Comparison of ENCODE assay signal across 8 mouse cellular contexts in genomic region chr13:45539205-45539568, GRCm38 (mm10). TPM values are rescaled to one million over a fixed set of nuclear protein-coding genes. Genes with fewer than 3 reads are reported as not detected.
DNase-seq lines count a peak whose midpoint lies in the region; ATAC-seq and TF ChIP-seq lines count a peak whose summit lies in the region.

No protein-coding gene starts in this region.

- peak; percentile 56 to 57 for DNase-seq in B cell, adult 2 months
- peak; percentile 84 for DNase-seq in neural tube, embryonic 11.5 days (ENCODE audit: low spot score)
- peak; percentile 76 for DNase-seq in telencephalon, adult 2 months (ENCODE audit: low read depth, low spot score)

- H3K27ac ChIP-seq in bone marrow macrophage, adult 2 months (ENCODE audit: insufficient read depth, low read depth, low read length): no peak overlapping the region
- H3K27ac ChIP-seq in embryonic facial prominence, embryonic 15.5 days (replicated peaks): peak overlapping the region; percentile 68
- peak overlapping the region; percentile 89 for H3K27ac ChIP-seq in heart, embryonic 12.5 days (ENCODE audit: poor library complexity, severe bottlenecking)
- H3K27ac ChIP-seq in kidney, embryonic 16.5 days (ENCODE audit: low read length): 0 out of 2 replicates have a peak overlapping the region, but pooled peaks have one; percentile 16
- peak overlapping the region; percentile 70 for H3K27ac ChIP-seq in liver, embryonic 12.5 days
- H3K27ac ChIP-seq in neural tube, embryonic 11.5 days (ENCODE audit: low read depth, low read length): no peak overlapping the region

- WGBS in embryonic facial prominence, embryonic 15.5 days: 6% methylated on average over 10 of the region's 10 CpGs
- 13% methylated on average over 10 of the region's 10 CpGs for WGBS in heart, embryonic 12.5 days
- 11% methylated on average over 10 of the region's 10 CpGs for whole genome bisulfite sequencing in kidney, embryonic 16.5 days
- WGBS in liver, embryonic 12.5 days (ENCODE audit: insufficient replicate concordance): 27% methylated on average over 10 of the region's 10 CpGs
- 10% methylated on average over 10 of the region's 10 CpGs for WGBS in neural tube, embryonic 11.5 days

- no peak overlapping the region for H3K4me3 ChIP-seq in bone marrow macrophage, adult 2 months (ENCODE audit: insufficient read depth, low read length)
- peak overlapping the region; percentile 48 for H3K4me3 ChIP-seq in embryonic facial prominence, embryonic 15.5 days (replicated peaks)
- H3K4me3 ChIP-seq in heart, embryonic 12.5 days: peak overlapping the region; percentile 43
- peak overlapping the region; percentile 38 for H3K4me3 ChIP-seq in kidney, embryonic 16.5 days (ENCODE audit: low read length)
- no peak overlapping the region for H3K4me3 ChIP-seq in liver, embryonic 12.5 days
- peak overlapping the region; percentile 22 for H3K4me3 ChIP-seq in neural tube, embryonic 11.5 days (ENCODE audit: low read depth, low read length)

- peak overlapping the region; percentile 74 for H3K4me2 ChIP-seq in embryonic facial prominence, embryonic 15.5 days (replicated peaks)
- H3K4me2 ChIP-seq in heart, embryonic 12.5 days: peak overlapping the region; percentile 77
- H3K4me2 ChIP-seq in kidney, embryonic 16.5 days (replicated peaks; ENCODE audit: low read depth, low read length): peak overlapping the region; percentile 69
- H3K4me2 ChIP-seq in liver, embryonic 12.5 days: peak overlapping the region; percentile 37
- H3K4me2 ChIP-seq in neural tube, embryonic 11.5 days (ENCODE audit: low read depth): peak overlapping the region; percentile 54

- no peaks in the 10 kb centered on the region for H3K27me3 ChIP-seq in embryonic facial prominence, embryonic 15.5 days
- H3K27me3 ChIP-seq in heart, embryonic 12.5 days (replicated peaks): no peaks in the 10 kb centered on the region
- no peaks in the 10 kb centered on the region for H3K27me3 ChIP-seq in kidney, embryonic 16.5 days (ENCODE audit: insufficient read depth, low read length)
- no peaks in the 10 kb centered on the region for H3K27me3 ChIP-seq in liver, embryonic 12.5 days (replicated peaks)
- H3K27me3 ChIP-seq in neural tube, embryonic 11.5 days (ENCODE audit: control insufficient read depth, insufficient read depth, low read length): no peaks in the 10 kb centered on the region

- H3K9ac ChIP-seq in embryonic facial prominence, embryonic 15.5 days: peak overlapping the region; percentile 33; the same call in 1 of the 2 replicates
- peak overlapping the region; percentile 61 for H3K9ac ChIP-seq in heart, embryonic 12.5 days
- peak overlapping the region; percentile 45 for H3K9ac ChIP-seq in kidney, embryonic 16.5 days (replicated peaks; ENCODE audit: low read length)
- H3K9ac ChIP-seq in liver, embryonic 12.5 days: no peak overlapping the region
- H3K9ac ChIP-seq in neural tube, embryonic 11.5 days (ENCODE audit: low read length): peak overlapping the region; percentile 49; the same call in 1 of the 2 replicates

- TF ChIP-seq POLR2A in bone marrow macrophage, adult 2 months (IDR thresholded peaks at IDR 0.05; ENCODE audit: borderline replicate concordance, low read depth, low read length): no peak

- H3K4me1 ChIP-seq in bone marrow macrophage, adult 2 months (ENCODE audit: control insufficient read depth, insufficient read depth, low read length): no peaks in the 10 kb centered on the region
- H3K4me1 ChIP-seq in embryonic facial prominence, embryonic 15.5 days: peaks cover 10% of the 10 kb centered on the region
- H3K4me1 ChIP-seq in heart, embryonic 12.5 days (replicated peaks): peaks cover 53% of the 10 kb centered on the region
- H3K4me1 ChIP-seq in kidney, embryonic 16.5 days (ENCODE audit: insufficient read depth, low read length): peaks cover 9% of the 10 kb centered on the region
- H3K4me1 ChIP-seq in liver, embryonic 12.5 days: peaks cover 75% of the 10 kb centered on the region
- H3K4me1 ChIP-seq in neural tube, embryonic 11.5 days (ENCODE audit: control insufficient read depth, insufficient read depth, low read length): peaks cover 3% of the 10 kb centered on the region; the same call in 1 of the 2 replicates

- peak; percentile 54 for TF ChIP-seq CTCF in bone marrow macrophage, adult 2 months (IDR thresholded peaks at IDR 0.05; ENCODE audit: low read depth, low read length)

- no peaks in the 10 kb centered on the region; the same call in 1 of the 2 replicates for H3K36me3 ChIP-seq in embryonic facial prominence, embryonic 15.5 days
- H3K36me3 ChIP-seq in heart, embryonic 12.5 days: peaks cover 51% of the 10 kb centered on the region
- no peaks in the 10 kb centered on the region; the same call in none of the 2 replicates for H3K36me3 ChIP-seq in kidney, embryonic 16.5 days (ENCODE audit: insufficient read depth, low read length)
- H3K36me3 ChIP-seq in liver, embryonic 12.5 days: peaks cover 98% of the 10 kb centered on the region
- no peaks in the 10 kb centered on the region for H3K36me3 ChIP-seq in neural tube, embryonic 11.5 days (ENCODE audit: control insufficient read depth, insufficient read depth, low read length)

- ATAC-seq in embryonic facial prominence, embryonic 15.5 days (ENCODE audit: insufficient number of reproducible peaks, low FRiP score, low TSS enrichment, low read depth): peak; percentile 85
- peak; percentile 75 for ATAC-seq in heart, embryonic 12.5 days (ENCODE audit: insufficient number of reproducible peaks, low FRiP score)
- ATAC-seq in kidney, embryonic 16.5 days (ENCODE audit: low FRiP score, low TSS enrichment): peak; percentile 83
- peak; percentile 56; the same call in 1 of the 2 replicates for ATAC-seq in liver, embryonic 12.5 days
- ATAC-seq in neural tube, embryonic 11.5 days (ENCODE audit: insufficient read depth, low FRiP score, low TSS enrichment): peak; percentile 90

- no peaks in the 10 kb centered on the region for H3K9me3 ChIP-seq in embryonic facial prominence, embryonic 15.5 days (replicated peaks)
- H3K9me3 ChIP-seq in heart, embryonic 12.5 days (replicated peaks): no peaks in the 10 kb centered on the region
- H3K9me3 ChIP-seq in kidney, embryonic 16.5 days (ENCODE audit: low read length): no peaks in the 10 kb centered on the region
- H3K9me3 ChIP-seq in liver, embryonic 12.5 days (replicated peaks): no peaks in the 10 kb centered on the region
- H3K9me3 ChIP-seq in neural tube, embryonic 11.5 days (ENCODE audit: control insufficient read depth, low read length): no peaks in the 10 kb centered on the region

RNA-seq across cellular contexts. Expression of gene Gmpr, which starts 31.9 kb away (rescaled TPM):
- polyA plus RNA-seq in bone marrow macrophage, adult 2 months (2012; ENCODE audit: insufficient read depth, insufficient read length, missing spikeins): 5.5 and 5.7 TPM in 2 replicates
- 39.3 and 39.6 TPM in 2 replicates for polyA plus RNA-seq in embryonic facial prominence, embryonic 15.5 days (2015; fragmentation: Nextera tagmentation; extraction: Ambion mirVana)
- polyA plus RNA-seq in heart, embryonic 12.5 days (2016; fragmentation: Nextera tagmentation; extraction: Ambion mirVana): 165 and 166 TPM in 2 replicates
- 56.6 and 62.4 TPM in 2 replicates for polyA plus RNA-seq in kidney, embryonic 16.5 days (2015; fragmentation: Nextera tagmentation; extraction: Ambion mirVana)
- polyA plus RNA-seq in liver, embryonic 12.5 days (2016; fragmentation: Nextera tagmentation; extraction: Ambion mirVana): 364 and 366 TPM in 2 replicates
- polyA plus RNA-seq in neural tube, embryonic 11.5 days (2014; fragmentation: Nextera tagmentation; extraction: Ambion mirVana): 27.7 and 29.1 TPM in 2 replicates

Comparison
In these comparisons a context has a peak if more than half of its experiments do, and no peak if none do; other contexts are left out.
1. H3K27ac ChIP-seq: peak in embryonic facial prominence, embryonic 15.5 days (single experiment), heart, embryonic 12.5 days (single experiment), kidney, embryonic 16.5 days (single experiment) and liver, embryonic 12.5 days (single experiment); none in bone marrow macrophage, adult 2 months (single experiment) and neural tube, embryonic 11.5 days (single experiment).
2. H3K4me3 ChIP-seq: peak in embryonic facial prominence, embryonic 15.5 days (single experiment), heart, embryonic 12.5 days (single experiment), kidney, embryonic 16.5 days (single experiment) and neural tube, embryonic 11.5 days (single experiment); none in bone marrow macrophage, adult 2 months (single experiment) and liver, embryonic 12.5 days (single experiment).
3. Peak in every context shown above with its lines, with median percentiles within 50 percentile points of each other: DNase-seq, ATAC-seq and H3K4me2 ChIP-seq.